Mouse (Mus musculus): ENCODE measurements at regions not wholly inside any gene's neighbourhood (a gene's known extent, or its start where the extent isn't known, plus 50 kb on each side); places are given as distances from the start of the nearest gene placed in this dataset.

DNA sequence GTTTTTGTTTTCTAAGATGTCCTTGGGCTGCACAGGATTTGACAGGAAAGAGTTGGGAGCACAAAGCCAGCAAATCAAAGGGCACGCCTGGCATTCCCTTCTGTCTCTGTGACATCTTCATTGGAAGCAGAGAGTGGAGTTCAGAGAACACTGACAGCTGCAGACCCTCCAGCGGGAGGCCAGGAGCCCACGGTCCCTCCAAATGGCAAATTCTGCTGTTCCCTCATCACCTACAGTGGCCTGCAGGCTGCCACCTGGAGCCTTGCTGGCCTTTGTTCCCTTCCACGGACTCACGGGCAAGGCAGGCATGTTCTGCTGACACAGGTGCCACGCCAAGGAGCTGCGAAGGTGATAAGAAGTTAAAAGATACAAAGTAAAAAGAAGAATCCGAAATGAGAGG lies 68.2 kb upstream of the Rpl10-ps3 start:
- in situ Hi-C loops (cut with MboI; ENCODE audit: low pct_ligation_motif_present, low pct_unique_long_range_greater_than_20kb, low sequenced_read_pairs): no loop called here

GRCm38 (mm10) chr9:50413514-50414335 lies 69.0 kb upstream of the Rpl10-ps3 start:
- TF ChIP-seq KAT2A (IDR thresholded peaks at IDR 0.05; ENCODE audit: insufficient replicate concordance, low read length) (no peak), CTCF (conservative IDR thresholded peaks at IDR 0.05 in 1 of 2, IDR thresholded peaks at IDR 0.05 in 1 of 2; ENCODE audit: low read depth in 2 of 2, low read length in 2 of 2) (no peak), ZNF384 (IDR thresholded peaks at IDR 0.05; ENCODE audit: low read depth, low read length) (no peak), RAD21 (IDR thresholded peaks at IDR 0.05; ENCODE audit: low read depth, low read length) (no peak), SIN3A (IDR thresholded peaks at IDR 0.05; ENCODE audit: low read length) (no peak), IRF4 (IDR thresholded peaks at IDR 0.05; ENCODE audit: low read depth, low read length) (no peak), JUN (IDR thresholded peaks at IDR 0.05; ENCODE audit: insufficient read depth, low read depth, low read length) (no peak), JUND (conservative IDR thresholded peaks at IDR 0.05; ENCODE audit: low read depth, low read length) (no peak), SMC3 (IDR thresholded peaks at IDR 0.05; ENCODE audit: low read depth, low read length) (no peak), PAX5 (IDR thresholded peaks at IDR 0.05; ENCODE audit: low read length) (no peak), BHLHE40 (IDR thresholded peaks at IDR 0.05; ENCODE audit: low read depth, low read length) (no peak), MEF2A (IDR thresholded peaks at IDR 0.05; ENCODE audit: borderline replicate concordance, low read depth, low read length) (no peak), UBTF (IDR thresholded peaks at IDR 0.05; ENCODE audit: low read depth, low read length) (no peak), TCF12 (IDR thresholded peaks at IDR 0.05; ENCODE audit: low read depth, low read length) (no peak)
- no peak overlapping the region for H3K4me3 ChIP-seq (replicated peaks in 1 of 3; ENCODE audit: low read depth in 2 of 3, low read length in 2 of 3, poor library complexity in 1 of 3)
- no peaks in the 10 kb centered on the region for H3K36me3 ChIP-seq (replicated peaks in 1 of 2; ENCODE audit: control insufficient read depth in 1 of 2, insufficient read depth in 1 of 2, low read length in 1 of 2)
- no peaks in the 10 kb centered on the region for H3K79me2 ChIP-seq (replicated peaks; ENCODE audit: control insufficient read depth, extremely low read depth, insufficient read depth, poor library complexity, severe bottlenecking)
- H3K27ac ChIP-seq (ENCODE audit: insufficient read depth, low read depth): no peak overlapping the region
- dilution Hi-C loops (cut with MboI; ENCODE audit: extremely low pct_ligation_motif_present, extremely low pct_unique_long_range_greater_than_20kb, low sequenced_read_pairs) (no loop called here), in situ Hi-C loops (cut with MboI; ENCODE audit: low pct_ligation_motif_present, low pct_unique_long_range_greater_than_20kb, low sequenced_read_pairs) (no loop called here)
- H3K9ac ChIP-seq (ENCODE audit: insufficient read depth, low read depth): no peak overlapping the region
- peaks cover 0 to 13% of the 10 kb centered on the region in 2 experiments; a peak in 2 of 4 replicates for H3K4me1 ChIP-seq (ENCODE audit: control insufficient read depth in 1 of 2, insufficient read depth in 2 of 2)
- no peaks in the 10 kb centered on the region for H3K27me3 ChIP-seq (replicated peaks)
- DNase-seq (ENCODE audit: extremely low read depth): no peak
- H3K4me2 ChIP-seq (ENCODE audit: insufficient read depth, low read depth, poor library complexity, severe bottlenecking): no peak overlapping the region
- H3K9me3 ChIP-seq (replicated peaks; ENCODE audit: low read length): no peaks in the 10 kb centered on the region

More for the DNA sequence above, 68.2 kb upstream of the Rpl10-ps3 start:
- DNase-seq (ENCODE audit: extremely low read depth): no peak
- H3K4me3 ChIP-seq (replicated peaks in 1 of 3; ENCODE audit: low read depth in 2 of 3, low read length in 2 of 3, poor library complexity in 1 of 3): no peak overlapping the region
- dilution Hi-C loops (cut with MboI; ENCODE audit: extremely low pct_ligation_motif_present, extremely low pct_unique_long_range_greater_than_20kb, low sequenced_read_pairs): no loop called here
- no peaks in the 10 kb centered on the region for H3K36me3 ChIP-seq (replicated peaks in 1 of 2; ENCODE audit: control insufficient read depth in 1 of 2, insufficient read depth in 1 of 2, low read length in 1 of 2)
- TF ChIP-seq KAT2A (IDR thresholded peaks at IDR 0.05; ENCODE audit: insufficient replicate concordance, low read length) (no peak), MAFK (IDR thresholded peaks at IDR 0.05; ENCODE audit: insufficient replicate concordance, low read length) (no peak), CTCF (conservative IDR thresholded peaks at IDR 0.05 in 1 of 2, IDR thresholded peaks at IDR 0.05 in 1 of 2; ENCODE audit: low read depth in 2 of 2, low read length in 2 of 2) (no peak), JUN (IDR thresholded peaks at IDR 0.05; ENCODE audit: insufficient read depth, low read depth, low read length) (no peak), CHD2 (IDR thresholded peaks at IDR 0.05; ENCODE audit: low read length) (no peak), TCF12 (IDR thresholded peaks at IDR 0.05; ENCODE audit: low read depth, low read length) (no peak), RAD21 (IDR thresholded peaks at IDR 0.05; ENCODE audit: low read depth, low read length) (no peak), ZMIZ1 (IDR thresholded peaks at IDR 0.05; ENCODE audit: low read depth, low read length) (no peak), HCFC1 (IDR thresholded peaks at IDR 0.05; ENCODE audit: low read depth, low read length) (no peak), ZNF384 (IDR thresholded peaks at IDR 0.05; ENCODE audit: low read depth, low read length) (no peak), ZKSCAN1 (IDR thresholded peaks at IDR 0.05; ENCODE audit: borderline replicate concordance, low read depth, low read length) (no peak), TBP (conservative IDR thresholded peaks at IDR 0.05; ENCODE audit: low read depth, low read length) (no peak), BHLHE40 (IDR thresholded peaks at IDR 0.05; ENCODE audit: low read depth, low read length) (no peak), CHD1 (IDR thresholded peaks at IDR 0.05; ENCODE audit: low read depth, low read length) (no peak), JUND (conservative IDR thresholded peaks at IDR 0.05; ENCODE audit: low read depth, low read length) (no peak)
- no peak overlapping the region for H3K9ac ChIP-seq (ENCODE audit: insufficient read depth, low read depth)
- no peak overlapping the region for H3K27ac ChIP-seq (ENCODE audit: insufficient read depth, low read depth)
- H3K9me3 ChIP-seq (replicated peaks; ENCODE audit: low read length): no peaks in the 10 kb centered on the region
- H3K4me1 ChIP-seq (ENCODE audit: control insufficient read depth in 1 of 2, insufficient read depth in 2 of 2): peaks cover 0 to 13% of the 10 kb centered on the region in 2 experiments; a peak in 2 of 4 replicates
- no peak overlapping the region for H3K4me2 ChIP-seq (ENCODE audit: insufficient read depth, low read depth, poor library complexity, severe bottlenecking)
- H3K79me2 ChIP-seq (replicated peaks; ENCODE audit: control insufficient read depth, extremely low read depth, insufficient read depth, poor library complexity, severe bottlenecking): no peaks in the 10 kb centered on the region
- no peaks in the 10 kb centered on the region for H3K27me3 ChIP-seq (replicated peaks)
